Mouse (Mus musculus): ENCODE measurements around the gene Ly86. TPM values are rescaled to one million over a fixed set of nuclear protein-coding genes. Genes with fewer than 3 reads are reported as not detected.

Ly86 gene
- polyA plus RNA-seq, 1 experiment from 2014 or later, result 7.3 TPM

GRCm38 (mm10) chr13:37454356-37454755 is 109.3 kb downstream of the Ly86 start:
- Histone ChIP-seq H3K9me3 (replicated peaks; ENCODE audit: control insufficient read depth, low read length) (no peaks in the 10 kb centered on the region), H3K36me3 (ENCODE audit: control insufficient read depth, insufficient read depth) (no peaks in the 10 kb centered on the region), H3K9ac (ENCODE audit: low read length) (no peak overlapping the region), H3K27me3 (ENCODE audit: control insufficient read depth, insufficient read depth, low read length) (no peaks in the 10 kb centered on the region), H3K4me2 (ENCODE audit: low read depth, low read length) (no peak overlapping the region), H3K27ac (ENCODE audit: low read length) (no peak overlapping the region), H3K4me1 (ENCODE audit: control insufficient read depth, insufficient read depth, low read length) (peaks cover 55% of the 10 kb centered on the region), H3K4me3 (ENCODE audit: low read length) (no peak overlapping the region)
- ATAC-seq (replicated peaks; ENCODE audit: extremely low read depth, insufficient read depth, low FRiP score), result no peak
- WGBS, result 58% methylated on average over 6 of the region's 6 CpGs

- H3K9me3 ChIP-seq (replicated peaks; ENCODE audit: control insufficient read depth, low read length), result no peaks in the 10 kb centered on the region
- ATAC-seq (replicated peaks; ENCODE audit: extremely low read depth, insufficient read depth, low FRiP score), result no peak
- no peak overlapping the region for H3K9ac ChIP-seq (ENCODE audit: low read length)
- peaks cover 66% of the 10 kb centered on the region for H3K4me1 ChIP-seq (ENCODE audit: control insufficient read depth, insufficient read depth, low read length)
- H3K27me3 ChIP-seq (ENCODE audit: control insufficient read depth, insufficient read depth, low read length), result no peaks in the 10 kb centered on the region
- 68% methylated on average over 3 of the region's 3 CpGs for WGBS
- no peak overlapping the region for H3K4me3 ChIP-seq (ENCODE audit: low read length)
- no peaks in the 10 kb centered on the region for H3K36me3 ChIP-seq (ENCODE audit: control insufficient read depth, insufficient read depth)
- H3K4me2 ChIP-seq (ENCODE audit: low read depth, low read length), result no peak overlapping the region
- H3K27ac ChIP-seq (ENCODE audit: low read length), result peak overlapping the region; percentile 89; the same call in 1 of the 2 replicates
These were observed 110.6 kb downstream of the Ly86 start for GRCm38 (mm10) chr13:37455561-37455960.

GRCm38 (mm10) chr13:37457007-37457827 is 112.2 kb downstream of the Ly86 start:
- WGBS, result 36% methylated on average over 11 of the region's 11 CpGs
- peak; percentile 64 for ATAC-seq (replicated peaks; ENCODE audit: extremely low read depth, insufficient read depth, low FRiP score)
- H3K4me3 ChIP-seq (ENCODE audit: low read length), result no peak overlapping the region
- H3K9me3 ChIP-seq (replicated peaks; ENCODE audit: control insufficient read depth, low read length), result no peaks in the 10 kb centered on the region
- peak overlapping the region; percentile 7; the same call in 1 of the 2 replicates for H3K4me2 ChIP-seq (ENCODE audit: low read depth, low read length)
- H3K27me3 ChIP-seq (ENCODE audit: control insufficient read depth, insufficient read depth, low read length), result no peaks in the 10 kb centered on the region
- H3K9ac ChIP-seq (ENCODE audit: low read length), result 0 out of 2 replicates have a peak overlapping the region, but pooled peaks have one; percentile 28
- H3K4me1 ChIP-seq (ENCODE audit: control insufficient read depth, insufficient read depth, low read length), result peaks cover 73% of the 10 kb centered on the region
- H3K27ac ChIP-seq (ENCODE audit: low read length), result peak overlapping the region; percentile 89
- no peaks in the 10 kb centered on the region for H3K36me3 ChIP-seq (ENCODE audit: control insufficient read depth, insufficient read depth)

- no peak for ATAC-seq (replicated peaks; ENCODE audit: extremely low read depth, insufficient read depth, low FRiP score)
These were observed 113.5 kb downstream of the Ly86 start for GRCm38 (mm10) chr13:37458557-37458956.

GRCm38 (mm10) chr13:37459022-37459421 is 114.0 kb downstream of the Ly86 start:
- H3K4me3 ChIP-seq (ENCODE audit: low read length), result no peak overlapping the region
- no peak overlapping the region for H3K27ac ChIP-seq (ENCODE audit: low read length)
- no peak for ATAC-seq (replicated peaks; ENCODE audit: extremely low read depth, insufficient read depth, low FRiP score)
- WGBS, result 71% methylated on average over 10 of the region's 10 CpGs
- H3K4me1 ChIP-seq (ENCODE audit: control insufficient read depth, insufficient read depth, low read length), result peaks cover 63% of the 10 kb centered on the region
- H3K9ac ChIP-seq (ENCODE audit: low read length), result no peak overlapping the region
- no peaks in the 10 kb centered on the region for H3K36me3 ChIP-seq (ENCODE audit: control insufficient read depth, insufficient read depth)
- H3K9me3 ChIP-seq (replicated peaks; ENCODE audit: control insufficient read depth, low read length), result no peaks in the 10 kb centered on the region
- H3K4me2 ChIP-seq (ENCODE audit: low read depth, low read length), result no peak overlapping the region
- no peaks in the 10 kb centered on the region for H3K27me3 ChIP-seq (ENCODE audit: control insufficient read depth, insufficient read depth, low read length)

More at GRCm38 (mm10) chr13:37458557-37458956, 113.5 kb downstream of the Ly86 start:
- no peaks in the 10 kb centered on the region for H3K9me3 ChIP-seq (replicated peaks; ENCODE audit: control insufficient read depth, low read length)
- no peak overlapping the region for H3K27ac ChIP-seq (ENCODE audit: low read length)
- no peak overlapping the region for H3K4me3 ChIP-seq (ENCODE audit: low read length)
- no peak overlapping the region for H3K9ac ChIP-seq (ENCODE audit: low read length)
- no peak overlapping the region for H3K4me2 ChIP-seq (ENCODE audit: low read depth, low read length)
- 78% methylated on average over 5 of the region's 5 CpGs for WGBS
- H3K4me1 ChIP-seq (ENCODE audit: control insufficient read depth, insufficient read depth, low read length), result peaks cover 66% of the 10 kb centered on the region
- H3K27me3 ChIP-seq (ENCODE audit: control insufficient read depth, insufficient read depth, low read length), result no peaks in the 10 kb centered on the region
- H3K36me3 ChIP-seq (ENCODE audit: control insufficient read depth, insufficient read depth), result no peaks in the 10 kb centered on the region

DNA sequence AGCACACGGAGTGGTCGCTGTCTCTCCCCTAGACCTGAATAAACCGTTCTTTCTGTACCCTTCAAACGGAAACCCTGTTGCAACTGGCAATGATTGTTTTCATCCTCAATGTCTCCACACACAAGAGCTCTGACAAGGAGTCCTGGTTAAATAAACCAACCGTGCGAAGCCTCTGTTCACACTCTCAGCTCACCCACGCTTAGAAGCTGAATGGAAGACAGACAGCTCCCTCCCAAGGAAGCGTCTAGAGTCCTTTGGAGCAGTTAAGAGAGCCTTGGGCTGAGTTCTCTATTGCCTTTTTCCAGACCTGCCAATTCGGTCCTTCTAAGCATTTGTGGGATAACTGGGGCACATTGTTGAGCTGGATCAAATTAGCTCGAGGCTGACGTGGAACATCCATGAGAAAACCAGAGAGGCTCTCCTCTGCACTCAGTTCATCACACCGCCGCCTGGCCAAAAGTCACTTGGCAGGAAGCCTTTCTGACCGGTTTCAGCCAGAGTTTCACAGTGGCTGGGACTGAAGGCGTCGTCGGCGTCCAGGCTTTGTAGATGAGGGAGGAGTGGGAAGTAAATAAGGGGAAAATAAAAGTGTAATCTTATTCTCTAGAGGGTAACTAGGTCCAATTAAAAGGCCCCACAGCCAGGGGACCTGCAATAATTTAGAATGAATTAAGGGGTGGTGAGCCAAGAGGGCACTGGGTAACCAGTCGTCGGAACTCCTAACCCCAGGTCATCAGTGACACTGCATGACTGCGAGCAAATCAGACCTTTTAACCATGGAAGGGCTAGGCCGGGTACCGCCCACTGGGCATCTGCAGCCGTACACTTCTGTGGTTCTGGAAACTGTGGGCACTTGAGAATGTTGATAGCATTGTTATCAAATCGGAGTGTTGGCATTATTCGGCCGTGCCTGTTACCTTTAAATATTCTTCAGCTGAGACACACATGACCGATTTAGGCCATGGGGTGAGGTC is 115.2 kb downstream of the Ly86 start:
- 44% methylated on average over 28 of the region's 28 CpGs for WGBS
- H3K27ac ChIP-seq (ENCODE audit: low read length), result peak overlapping the region; percentile 90
- H3K36me3 ChIP-seq (ENCODE audit: control insufficient read depth, insufficient read depth), result no peaks in the 10 kb centered on the region
- H3K4me1 ChIP-seq (ENCODE audit: control insufficient read depth, insufficient read depth, low read length), result peaks cover 54% of the 10 kb centered on the region
- H3K4me2 ChIP-seq (ENCODE audit: low read depth, low read length), result peak overlapping the region; percentile 23
- no peaks in the 10 kb centered on the region for H3K9me3 ChIP-seq (replicated peaks; ENCODE audit: control insufficient read depth, low read length)
- H3K9ac ChIP-seq (ENCODE audit: low read length), result peak overlapping the region; percentile 47; the same call in 1 of the 2 replicates
- H3K27me3 ChIP-seq (ENCODE audit: control insufficient read depth, insufficient read depth, low read length), result no peaks in the 10 kb centered on the region
- no peak overlapping the region for H3K4me3 ChIP-seq (ENCODE audit: low read length)
- ATAC-seq (replicated peaks; ENCODE audit: extremely low read depth, insufficient read depth, low FRiP score), result peak; percentile 83

DNA sequence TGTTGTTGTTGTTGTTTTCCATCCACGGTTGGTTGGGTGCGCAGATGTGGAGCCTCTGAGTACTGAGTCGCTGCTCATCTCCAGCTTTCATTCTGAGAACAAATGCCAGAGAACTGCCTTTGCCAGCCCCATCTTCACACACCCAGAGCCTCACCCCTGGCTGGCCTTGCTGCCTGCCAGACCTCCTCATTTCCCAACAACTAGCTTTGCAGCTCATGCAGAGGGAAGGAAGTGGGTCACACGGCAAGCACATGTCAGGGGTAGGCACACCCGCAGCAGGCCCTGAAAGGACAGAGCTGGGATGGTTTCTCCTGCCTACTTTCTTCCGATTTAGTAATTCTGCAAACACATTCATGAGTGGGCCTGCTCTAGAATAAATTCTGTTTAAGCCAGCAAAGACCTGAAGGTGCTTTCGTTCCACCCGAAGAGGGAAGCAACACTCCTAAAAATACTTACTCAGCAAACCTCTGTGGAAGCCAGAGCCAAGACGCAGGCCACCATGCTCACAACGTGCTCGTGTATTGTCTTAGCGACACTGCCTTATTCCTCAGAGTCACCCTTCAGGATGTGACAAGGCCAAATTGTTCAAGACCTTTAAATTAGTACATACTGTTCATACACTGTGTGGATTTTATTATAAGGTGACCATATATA is 117.2 kb downstream of the Ly86 start:
- 86% methylated on average over 12 of the region's 12 CpGs for WGBS
- ATAC-seq (replicated peaks; ENCODE audit: extremely low read depth, insufficient read depth, low FRiP score), result no peak
- Histone ChIP-seq H3K4me2 (ENCODE audit: low read depth, low read length) (no peak overlapping the region), H3K4me1 (ENCODE audit: control insufficient read depth, insufficient read depth, low read length) (peaks cover 35% of the 10 kb centered on the region), H3K4me3 (ENCODE audit: low read length) (no peak overlapping the region), H3K27me3 (ENCODE audit: control insufficient read depth, insufficient read depth, low read length) (no peaks in the 10 kb centered on the region), H3K9me3 (replicated peaks; ENCODE audit: control insufficient read depth, low read length) (no peaks in the 10 kb centered on the region), H3K36me3 (ENCODE audit: control insufficient read depth, insufficient read depth) (no peaks in the 10 kb centered on the region), H3K27ac (ENCODE audit: low read length) (peak overlapping the region; percentile 90), H3K9ac (ENCODE audit: low read length) (no peak overlapping the region)

DNA sequence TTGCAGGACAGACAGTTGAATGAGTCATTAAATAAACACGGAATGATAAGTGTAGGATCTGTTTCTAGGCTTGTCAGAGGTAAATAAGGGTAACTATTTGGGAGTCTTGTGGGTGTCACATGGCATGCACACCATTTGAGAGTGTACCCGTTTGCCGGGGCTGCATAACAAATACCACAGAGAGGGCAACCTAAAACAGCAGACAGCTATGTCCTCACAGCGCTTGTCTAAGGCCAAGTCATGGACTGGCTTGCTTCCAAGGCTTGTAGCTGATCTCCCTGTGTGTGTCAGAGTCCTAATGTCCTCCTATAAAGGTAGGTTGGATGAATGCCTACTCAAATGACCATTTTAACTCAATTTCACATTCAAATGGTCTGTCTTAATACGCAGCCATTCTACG is 120.7 kb downstream of the Ly86 start:
- WGBS, result 70% methylated on average over 6 of the region's 6 CpGs
- Histone ChIP-seq H3K4me2 (ENCODE audit: low read depth, low read length) (no peak overlapping the region), H3K9me3 (replicated peaks; ENCODE audit: control insufficient read depth, low read length) (no peaks in the 10 kb centered on the region), H3K27ac (ENCODE audit: low read length) (no peak overlapping the region), H3K4me3 (ENCODE audit: low read length) (no peak overlapping the region), H3K36me3 (ENCODE audit: control insufficient read depth, insufficient read depth) (no peaks in the 10 kb centered on the region), H3K9ac (ENCODE audit: low read length) (no peak overlapping the region), H3K27me3 (ENCODE audit: control insufficient read depth, insufficient read depth, low read length) (no peaks in the 10 kb centered on the region), H3K4me1 (ENCODE audit: control insufficient read depth, insufficient read depth, low read length) (peaks cover 31% of the 10 kb centered on the region)
- no peak for ATAC-seq (replicated peaks; ENCODE audit: extremely low read depth, insufficient read depth, low FRiP score)
